Mouse (Mus musculus) monocyte, adult 59 days (primary cell): ENCODE data around the gene Hoxa2. TPM values are rescaled to one million over a fixed set of nuclear protein-coding genes. Genes with fewer than 3 reads are reported as not detected.

Experiments
- total RNA-seq, 2 experiments: library from RNA; stranded (reverse); gene quantifications; one replicate each; pipeline ENCODE4 v1.2.4; 2023

Gene Hoxa2
- total RNA-seq: not detected

DNA sequence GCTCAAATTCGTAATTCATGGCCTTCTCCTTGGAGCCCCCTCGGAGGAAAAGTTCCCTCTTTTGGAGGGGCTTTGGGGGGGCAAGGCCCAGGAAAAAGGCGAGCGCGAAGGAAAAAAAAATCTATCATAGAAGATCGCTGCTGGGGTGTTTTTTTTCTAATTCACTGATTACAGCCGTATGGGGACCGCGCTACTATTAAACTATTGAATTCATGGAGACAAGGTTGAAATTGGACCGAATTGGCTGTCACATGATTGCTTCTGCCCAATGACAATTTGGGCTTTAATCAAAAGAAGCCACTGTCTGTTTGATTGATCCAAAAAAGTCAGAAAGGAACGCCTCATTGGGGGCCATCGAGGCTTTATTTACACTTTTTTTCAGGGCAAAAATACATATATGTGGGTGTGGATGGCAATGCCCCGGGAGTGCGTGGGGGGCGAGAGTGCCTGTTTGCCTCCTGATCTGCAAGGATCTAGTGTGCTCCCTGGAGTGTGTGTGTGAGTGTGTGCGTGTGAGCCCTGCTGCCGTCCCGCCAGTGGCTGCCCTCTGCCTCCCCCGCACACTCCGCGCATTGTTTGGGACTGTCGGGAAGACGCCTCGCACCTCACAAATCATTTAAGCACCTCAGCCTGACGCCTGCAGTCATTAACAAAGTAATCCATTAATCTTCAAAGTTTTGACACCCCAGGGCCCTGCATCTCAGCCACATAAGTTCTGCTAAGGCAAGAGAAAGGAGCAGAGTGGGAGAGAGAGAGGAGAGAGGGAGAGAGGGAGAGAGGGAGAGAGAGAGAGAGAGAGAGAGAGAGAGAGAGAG, at the start of gene Hoxa2:
TSS of gene Hoxa2 (minus strand) at position 206 of the 815 bp plus-strand sequence.

DNA sequence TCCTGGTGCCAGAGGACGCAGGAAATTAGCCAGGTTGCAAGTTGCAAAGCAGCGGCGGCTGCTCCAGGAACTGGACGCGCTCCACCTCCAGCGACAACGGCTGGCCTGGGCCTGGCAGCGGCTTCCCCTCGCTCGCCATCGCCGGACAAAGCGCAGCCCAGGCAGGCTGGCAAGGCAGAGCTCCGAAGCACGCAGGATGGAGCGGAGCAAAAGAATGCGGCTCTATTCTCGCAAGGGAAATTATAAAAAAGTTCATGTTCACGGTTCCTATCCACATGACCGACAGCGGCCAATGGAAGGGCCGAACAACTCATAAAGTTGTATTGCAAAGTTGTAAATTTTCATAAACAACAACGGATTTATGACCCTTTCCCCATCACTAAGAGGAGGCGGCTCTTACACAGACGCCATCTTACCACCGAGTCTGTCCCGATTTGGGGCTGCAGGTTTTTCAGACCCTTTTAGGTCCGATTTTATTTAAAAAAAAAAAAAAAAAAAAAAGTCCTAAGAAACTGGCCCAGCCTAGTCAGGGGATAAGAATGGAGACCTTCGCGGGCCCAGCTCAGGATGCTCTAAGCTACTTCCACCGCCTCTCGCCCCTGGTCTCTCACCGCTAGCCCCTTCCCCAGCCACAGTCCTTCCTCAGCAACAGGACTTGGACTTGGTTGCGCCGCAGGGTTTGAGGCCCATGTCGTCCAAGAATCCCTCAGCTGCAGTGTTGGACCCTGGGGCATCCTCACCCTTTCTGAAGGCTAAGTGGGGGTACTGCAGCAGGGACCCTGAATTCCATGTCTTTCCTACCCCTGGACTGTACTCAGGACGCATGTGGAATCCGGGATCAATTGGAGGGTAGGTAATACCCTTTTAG, 48.7 kb upstream of the Hoxa2 start, which contains the start of the genes Hoxa3 and Gm28308:
TSS of gene Hoxa3 (minus strand) at position 218 of the 868 bp plus-strand sequence.
TSS of gene Gm28308 (minus strand) at position 221 of the 868 bp plus-strand sequence.

DNA sequence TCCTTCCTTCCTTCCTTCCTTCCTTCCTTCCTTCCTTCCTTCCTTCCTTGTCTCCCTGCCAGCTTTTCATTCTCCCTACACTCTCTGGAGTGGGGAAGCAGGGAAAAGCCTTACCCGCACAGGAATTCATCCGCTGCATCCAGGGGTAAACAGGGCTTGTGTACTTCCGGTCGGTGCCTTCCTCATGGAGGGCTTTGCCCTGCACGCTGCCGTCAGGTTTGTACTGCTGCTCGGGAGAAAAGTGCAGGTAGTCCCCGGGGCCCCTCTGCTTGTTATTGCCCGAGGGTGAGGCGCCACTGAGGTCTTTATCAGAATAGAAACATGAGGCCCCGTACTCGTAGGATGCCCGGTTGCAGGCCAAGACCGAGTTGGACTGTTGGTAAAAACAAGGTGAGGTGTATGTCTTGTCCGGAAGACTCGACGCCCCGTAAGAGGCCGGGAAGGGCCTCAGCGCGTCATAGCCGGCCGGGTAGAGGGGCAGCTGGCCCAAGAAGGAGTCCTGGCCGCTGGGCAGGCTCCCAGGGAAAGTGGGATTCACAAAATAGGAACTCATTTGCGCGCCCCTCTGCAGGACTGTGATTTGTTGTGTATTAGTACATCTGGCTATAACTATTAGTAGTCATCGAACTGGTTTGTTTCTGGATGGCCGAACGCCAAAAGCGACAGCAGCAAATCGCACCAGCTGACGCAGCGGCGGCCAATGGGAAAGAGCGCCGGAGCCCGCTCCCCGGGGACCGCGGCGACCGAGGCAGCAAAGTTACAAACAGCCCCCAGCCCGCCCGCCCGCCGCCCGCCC, 43.6 kb upstream of the Hoxa2 start, which contains the start of gene Hoxa6:
TSS of gene Hoxa6 (minus strand) at position 651 of the 796 bp plus-strand sequence.

DNA sequence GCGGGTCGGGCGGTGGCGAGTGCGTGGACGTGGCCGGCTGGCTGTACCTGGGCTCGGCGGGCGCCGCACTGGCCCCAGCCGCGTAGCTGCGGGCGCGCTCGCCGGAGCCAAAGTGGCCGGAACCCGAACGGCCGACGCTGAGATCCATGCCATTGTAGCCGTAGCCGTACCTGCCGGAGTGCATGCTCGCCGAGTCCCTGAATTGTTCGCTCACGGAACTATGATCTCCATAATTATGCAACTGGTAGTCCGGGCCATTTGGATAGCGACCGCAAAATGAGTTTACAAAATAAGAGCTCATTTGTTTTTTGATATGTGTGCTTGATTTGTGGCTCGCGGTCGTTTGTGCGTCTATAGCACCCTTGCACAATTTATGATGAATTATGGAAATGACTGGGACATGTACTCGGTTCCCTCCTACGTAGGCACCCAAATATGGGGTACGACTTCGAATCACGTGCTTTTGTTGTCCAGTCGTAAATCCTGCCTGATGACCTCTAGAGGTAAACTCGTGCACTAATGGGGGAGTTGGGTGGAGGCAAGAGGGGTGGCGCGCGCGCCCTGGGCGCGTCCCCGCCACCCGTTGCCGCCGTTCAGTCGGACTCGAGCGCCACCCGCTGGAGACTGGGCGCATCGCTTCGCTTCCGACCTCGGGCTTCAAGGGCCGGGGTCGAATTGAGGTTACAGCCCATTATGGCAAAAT, 39.6 kb upstream of the Hoxa2 start, which contains the start of gene Hoxa5:
TSS of gene Hoxa5 (minus strand) at position 538 of the 703 bp plus-strand sequence.

DNA sequence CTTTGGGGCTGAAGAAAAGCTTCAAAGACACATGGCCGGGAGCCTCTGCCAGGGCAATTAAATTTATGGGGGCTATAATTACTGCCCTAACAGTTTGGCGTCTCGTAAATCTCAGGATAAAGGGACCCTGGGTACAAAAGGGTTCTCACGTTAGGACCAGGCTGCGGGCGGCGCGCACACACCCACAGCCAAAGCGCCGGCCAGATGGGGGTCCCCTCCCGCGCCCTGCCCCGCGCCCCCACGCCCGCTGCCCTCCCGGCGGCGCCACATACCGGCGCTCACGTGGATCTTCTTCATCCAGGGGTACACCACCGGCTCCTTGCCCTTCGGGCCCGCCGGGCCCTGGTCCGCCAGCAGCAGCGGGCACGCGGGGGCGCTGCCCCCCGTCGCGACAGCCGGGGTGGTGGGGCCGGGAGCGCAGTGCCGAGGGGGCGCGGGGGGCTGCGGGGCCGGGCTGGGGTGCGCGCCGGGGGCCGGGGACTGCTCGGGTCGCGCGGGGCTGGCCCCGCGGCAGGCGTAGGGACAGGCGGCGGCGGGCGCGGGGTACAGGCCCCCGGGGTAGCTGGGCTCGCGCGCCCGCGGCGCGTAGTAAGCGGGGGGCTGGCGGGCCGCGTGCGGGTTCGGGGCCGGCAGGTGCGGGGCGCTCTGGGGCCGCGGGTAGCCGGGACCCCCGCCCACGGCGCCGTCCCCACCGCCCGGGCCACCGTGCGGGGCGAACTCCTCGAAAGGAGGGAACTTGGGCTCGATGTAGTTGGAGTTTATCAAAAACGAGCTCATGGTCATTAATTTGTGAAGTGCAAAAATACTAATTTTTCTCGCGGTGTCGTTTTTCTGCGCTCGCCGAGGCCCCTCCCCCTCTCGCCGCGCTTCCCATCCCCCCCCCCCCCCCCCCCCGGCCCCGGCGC, 26.5 kb upstream of the Hoxa2 start, which contains the start of gene Hoxa4:
TSS of gene Hoxa4 (minus strand) at position 848 of the 905 bp plus-strand sequence.

DNA sequence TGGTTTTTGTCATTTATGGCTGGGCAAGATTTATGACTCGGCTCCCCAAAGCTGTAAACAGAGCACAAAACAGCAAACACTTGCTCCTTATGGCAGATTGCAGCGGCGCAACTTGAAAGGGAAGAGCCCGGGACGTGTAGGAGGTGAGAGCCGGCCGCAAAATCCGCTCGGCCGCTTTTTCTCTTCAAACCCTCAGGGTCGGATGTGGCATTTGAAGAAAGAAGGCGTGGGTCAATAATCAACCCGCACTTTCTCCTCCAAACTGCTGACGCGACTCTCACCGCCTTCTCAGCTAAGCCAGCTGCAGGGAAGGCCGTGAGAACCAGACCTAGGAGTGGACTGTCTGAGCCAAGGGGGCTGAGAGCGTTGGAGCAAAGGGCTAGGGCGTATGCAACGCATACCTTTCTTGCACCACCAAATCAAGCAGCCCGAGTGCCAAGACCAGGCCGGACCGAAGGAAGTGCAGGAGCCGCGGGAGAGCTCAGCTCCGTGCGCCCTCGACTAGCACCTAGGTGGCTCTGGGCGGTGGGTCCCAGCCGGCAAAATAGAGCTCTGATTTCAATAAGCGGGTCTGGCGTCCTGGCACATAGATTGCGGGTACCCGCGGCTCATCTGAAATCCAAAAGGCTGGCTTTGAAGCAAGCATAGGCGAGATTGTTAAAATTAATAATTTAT, 12.6 kb upstream of the Hoxa2 start, which contains the start of gene 5730596B20Rik:
TSS of gene 5730596B20Rik (plus strand) at position 438 of the 675 bp plus-strand sequence.

DNA sequence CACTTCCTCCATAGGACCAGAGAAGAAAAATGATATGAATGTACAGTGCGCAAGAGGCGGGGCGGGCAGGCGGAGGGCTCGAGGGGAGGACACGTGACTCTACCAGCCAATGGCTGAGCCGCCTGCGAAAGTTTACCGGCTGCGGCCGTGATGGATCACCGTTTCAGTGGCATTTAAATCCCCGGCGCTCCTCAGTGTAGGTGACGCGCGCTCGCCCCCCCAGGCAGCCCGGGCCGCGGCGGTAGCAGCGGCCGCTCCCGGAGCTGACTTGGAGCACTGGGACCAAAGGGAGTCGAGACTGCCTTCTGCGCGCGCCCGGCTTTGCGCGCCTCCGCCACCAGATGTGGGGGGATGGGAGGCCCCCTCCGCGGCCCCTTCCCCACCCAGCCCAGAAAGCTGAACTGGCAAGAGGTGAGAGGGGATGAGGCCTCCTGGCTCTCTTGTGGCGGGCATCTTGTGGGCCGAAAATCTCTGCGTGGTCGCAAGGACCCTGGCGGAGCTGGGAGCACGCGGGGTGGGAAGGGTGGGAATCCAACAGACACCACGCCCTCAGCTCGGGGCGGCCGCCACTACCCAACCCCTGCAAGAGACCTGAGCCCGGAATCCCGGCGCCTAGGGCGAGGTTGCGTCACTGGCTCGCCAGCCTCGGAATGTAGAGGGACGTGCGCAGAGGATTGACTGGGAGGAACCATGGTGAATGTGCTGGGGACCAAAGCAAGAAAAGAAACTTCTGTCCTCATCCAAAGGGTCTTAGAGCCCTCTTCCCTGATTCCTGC, 6.2 kb downstream of the Hoxa2 start, which contains the start of gene Hoxa1:
TSS of gene Hoxa1 (minus strand) at position 42 of the 776 bp plus-strand sequence.

Other genes starting within 250 kb of the Hoxa2 start
- 100 to 1,000 TPM; 179 to 182 TPM for gene Skap2, start 152.3 kb downstream of the Hoxa2 start, total RNA-seq
- under 1 TPM; 0.34 to 0.55 TPM for gene Hoxa1, start 6.5 kb downstream of the Hoxa2 start, total RNA-seq
- not detected for gene 5730596B20Rik, start 12.7 kb upstream of the Hoxa2 start, total RNA-seq
- not detected for gene Hoxa4, start 26.9 kb upstream of the Hoxa2 start, total RNA-seq
- gene Hoxa5, start 39.8 kb upstream of the Hoxa2 start, total RNA-seq: under 1 TPM in 1 of 2 experiments, not detected in 1; 0.27 TPM
- not detected for gene Hoxa6, start 43.9 kb upstream of the Hoxa2 start, total RNA-seq
- gene Hoxa3, start 48.5 kb upstream of the Hoxa2 start, total RNA-seq: under 1 TPM in 1 of 2 experiments, not detected in 1; 0.24 TPM
- gene Gm28308, start 48.5 kb upstream of the Hoxa2 start, total RNA-seq: not detected
- gene Hoxa7, start 57.0 kb upstream of the Hoxa2 start, total RNA-seq: not detected
- gene Hoxa9, start 66.3 kb upstream of the Hoxa2 start, total RNA-seq: not detected
- gene Hoxa10, start 76.0 kb upstream of the Hoxa2 start, total RNA-seq: not detected
- gene Hoxa11, start 81.0 kb upstream of the Hoxa2 start, total RNA-seq: not detected
- not detected for gene Hoxa13, start 96.0 kb upstream of the Hoxa2 start, total RNA-seq
- gene Evx1, start 148.7 kb upstream of the Hoxa2 start, total RNA-seq: not detected